Mouse (Mus musculus) kidney, adult 9 months (tissue): Measurements from ENCODE around the gene Lrrc41.

ENCODE experiments used
- DNase-seq: peaks from one replicate; pipeline ENCODE4 v3.0.0; 2022

Lrrc41 gene

DNA sequence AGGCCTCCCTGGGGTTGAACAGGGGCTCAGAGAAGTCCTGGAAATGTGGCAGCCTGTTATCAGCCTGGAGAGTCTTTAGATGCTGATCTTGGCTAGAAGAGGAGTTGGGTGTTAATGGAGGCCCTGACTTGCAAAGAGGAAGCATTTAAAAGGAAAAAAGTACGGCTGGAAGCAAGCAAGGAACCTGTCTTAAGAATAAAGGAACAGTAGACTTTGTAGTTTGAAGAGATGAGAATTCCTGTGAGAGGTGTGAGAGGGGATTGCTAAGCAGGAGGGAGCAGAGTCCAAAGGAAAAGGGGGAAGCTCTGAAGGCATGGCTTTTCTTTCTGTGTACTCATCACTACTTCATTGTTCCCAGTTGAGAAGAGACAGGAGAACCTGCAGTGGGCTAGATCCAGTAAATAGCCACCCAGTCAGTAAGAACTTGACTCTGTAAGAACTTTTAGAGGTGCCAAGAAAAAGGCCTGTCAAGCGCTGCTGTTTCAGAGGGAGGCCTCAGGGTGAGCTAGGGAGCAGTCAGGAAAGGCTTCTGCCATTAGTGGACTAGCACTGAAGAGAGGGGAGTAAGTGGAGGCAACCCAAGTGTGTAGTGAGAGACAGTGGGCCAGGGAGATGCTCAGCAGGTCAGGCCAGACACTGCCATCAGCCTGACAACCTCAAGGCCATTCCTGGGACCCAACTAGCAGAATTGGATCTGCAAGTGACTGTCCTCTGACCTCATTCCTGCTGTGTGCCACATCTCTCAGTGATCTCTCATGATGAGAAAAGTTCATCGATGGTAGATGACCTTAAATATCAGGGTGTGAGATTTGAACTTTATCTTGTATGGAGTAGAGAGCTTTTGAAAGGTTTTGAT is 2.4 kb downstream of the Lrrc41 start:
- peak; percentile 29 for DNase-seq

DNA sequence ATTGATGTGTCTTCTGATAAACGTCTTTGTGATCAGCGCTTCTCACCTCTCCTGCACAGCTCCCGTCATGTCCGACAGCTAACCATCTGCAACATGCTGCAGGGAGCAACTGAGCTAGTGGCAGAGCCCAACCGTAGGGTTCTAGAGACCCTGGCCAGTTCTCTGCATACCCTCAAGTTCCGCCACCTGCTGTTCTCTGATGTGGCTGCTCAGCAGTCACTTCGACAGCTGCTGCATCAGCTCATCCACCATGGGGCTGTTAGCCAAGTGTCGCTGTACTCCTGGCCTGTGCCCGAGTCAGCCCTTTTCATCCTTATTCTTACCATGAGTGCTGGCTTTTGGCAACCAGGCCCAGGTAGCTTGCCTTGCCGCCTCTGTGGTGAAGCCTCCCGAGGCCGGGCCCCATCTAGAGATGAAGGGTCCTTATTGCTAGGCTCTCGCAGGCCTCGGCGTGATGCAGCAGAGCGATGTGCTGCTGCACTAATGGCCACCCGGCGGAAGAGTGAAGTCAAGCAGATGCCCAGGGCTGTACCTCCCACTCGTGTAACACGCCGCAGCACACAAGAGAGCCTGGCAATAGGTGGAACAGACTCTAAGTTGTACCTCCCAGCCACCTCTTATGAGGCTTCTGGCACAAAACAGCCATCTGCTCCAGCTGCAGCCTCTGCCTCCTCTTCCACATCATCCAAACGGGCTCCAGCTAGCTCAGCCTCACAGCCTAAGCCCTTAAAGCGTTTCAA is 13.6 kb downstream of the Lrrc41 start:
- DNase-seq: no peak

DNA sequence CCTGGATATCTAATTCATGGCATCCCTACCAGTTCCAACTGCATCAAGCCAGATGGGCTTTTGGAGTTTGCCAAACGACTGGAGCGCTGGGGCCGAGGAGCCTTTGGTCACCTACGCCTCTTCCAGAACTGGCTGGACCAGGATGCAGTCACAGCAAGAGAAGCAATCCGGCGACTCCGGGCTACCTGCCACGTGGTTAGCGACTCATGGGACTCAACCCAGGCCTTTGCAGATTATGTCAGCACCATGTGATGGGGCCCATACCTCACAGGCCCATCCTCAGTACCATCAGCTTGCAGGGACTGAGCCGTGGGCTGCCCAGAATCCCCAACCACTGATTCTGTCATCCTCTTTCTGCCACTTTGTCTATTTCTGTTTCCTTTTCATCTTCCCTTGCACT is 21.2 kb downstream of the Lrrc41 start:
- no peak for DNase-seq

DNA sequence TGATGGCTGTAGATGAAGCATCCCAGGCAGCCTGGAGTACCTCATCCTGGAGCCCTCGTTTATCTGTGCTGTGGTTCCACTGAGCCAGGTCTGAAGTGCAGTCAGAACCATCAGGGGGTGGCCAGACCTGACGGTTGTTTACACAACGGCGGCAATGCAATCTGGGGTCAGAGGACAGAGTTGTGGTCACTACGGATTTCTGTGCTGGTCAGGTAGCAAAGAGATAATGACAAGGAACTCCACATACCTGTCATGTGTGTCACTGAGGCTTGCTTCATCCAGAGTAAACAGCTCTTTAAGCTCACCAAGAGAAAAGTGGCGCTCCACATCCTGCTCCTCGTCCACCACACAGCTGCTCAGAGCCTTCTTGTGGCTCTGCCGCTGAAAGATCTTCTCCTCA is 22.1 kb downstream of the Lrrc41 start:
- DNase-seq: no peak

DNA sequence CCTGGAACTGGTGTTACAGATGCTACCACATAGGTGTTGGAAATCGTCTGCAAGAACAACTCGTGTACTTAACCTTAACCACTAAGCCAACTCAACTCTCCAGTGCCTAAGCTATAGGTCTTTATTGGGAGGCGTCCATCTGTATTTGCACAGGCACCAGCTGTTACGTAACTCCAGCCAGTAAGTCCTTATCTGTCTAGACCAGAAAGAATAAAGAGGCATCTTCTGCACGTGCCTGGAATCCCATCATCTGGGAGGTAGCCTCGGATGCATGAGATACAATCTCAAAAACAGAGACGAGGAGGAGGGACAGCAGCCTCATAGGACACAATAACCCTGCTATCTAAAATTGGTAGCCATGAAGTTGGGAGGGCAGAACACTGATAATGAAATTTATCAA is 25.9 kb downstream of the Lrrc41 start:
- no peak for DNase-seq

DNA sequence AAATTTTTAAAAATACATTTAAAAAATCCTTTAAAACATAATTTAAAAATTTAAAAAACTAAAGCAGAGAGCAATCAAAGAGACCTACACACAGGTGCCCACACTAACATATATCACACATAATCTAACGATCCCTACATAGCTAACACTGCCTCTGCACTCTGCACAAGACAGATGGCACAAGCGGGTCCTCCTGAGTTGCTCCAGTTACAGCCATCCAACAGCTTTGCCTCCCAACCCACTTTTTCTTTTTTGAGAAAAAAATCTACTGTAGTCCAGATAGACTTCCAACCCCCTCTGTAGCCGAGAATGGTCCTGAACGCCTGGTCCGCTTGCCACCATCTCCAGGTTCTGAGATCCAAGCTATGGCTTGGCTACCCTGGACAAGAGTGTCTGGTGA is 30.2 kb downstream of the Lrrc41 start:
- DNase-seq: no peak

DNA sequence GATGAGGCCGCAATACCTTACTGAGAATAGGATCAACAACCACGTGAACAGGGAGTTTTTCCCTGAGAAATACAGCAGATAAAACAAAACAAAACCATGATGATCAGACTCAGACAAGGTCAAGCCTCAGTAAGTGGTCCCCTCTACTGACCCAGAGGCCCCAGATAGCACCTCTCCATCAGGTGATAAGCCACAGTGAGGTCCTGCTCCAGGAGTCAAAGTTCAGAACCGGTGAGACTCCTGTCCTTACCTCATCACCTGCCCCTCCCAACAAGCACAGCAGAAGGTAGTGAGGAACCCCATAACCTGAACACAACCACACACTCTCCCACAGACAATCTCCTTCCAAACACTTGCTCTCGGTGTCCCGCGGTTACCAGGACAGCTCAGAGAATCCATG is 35.6 kb downstream of the Lrrc41 start:
- no peak for DNase-seq

DNA sequence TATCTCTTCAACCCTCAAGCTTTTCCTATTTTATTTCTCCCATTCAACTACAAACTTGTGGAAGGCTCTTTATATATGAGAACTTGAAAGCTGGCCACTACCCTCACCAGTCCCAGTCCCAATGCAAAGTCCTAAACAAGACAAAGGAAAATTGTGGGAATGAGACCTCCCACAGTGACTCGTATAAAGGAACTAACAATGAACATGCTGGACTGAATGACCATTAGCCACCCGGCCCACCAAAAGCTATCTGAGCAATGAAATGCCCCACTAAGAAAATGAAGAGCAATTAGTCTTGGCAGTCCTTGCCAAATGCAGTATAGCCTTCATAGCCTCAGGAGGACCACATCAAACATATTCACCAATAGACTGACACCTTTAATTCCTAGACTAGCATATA is 36.4 kb downstream of the Lrrc41 start:
- DNase-seq: no peak

DNA sequence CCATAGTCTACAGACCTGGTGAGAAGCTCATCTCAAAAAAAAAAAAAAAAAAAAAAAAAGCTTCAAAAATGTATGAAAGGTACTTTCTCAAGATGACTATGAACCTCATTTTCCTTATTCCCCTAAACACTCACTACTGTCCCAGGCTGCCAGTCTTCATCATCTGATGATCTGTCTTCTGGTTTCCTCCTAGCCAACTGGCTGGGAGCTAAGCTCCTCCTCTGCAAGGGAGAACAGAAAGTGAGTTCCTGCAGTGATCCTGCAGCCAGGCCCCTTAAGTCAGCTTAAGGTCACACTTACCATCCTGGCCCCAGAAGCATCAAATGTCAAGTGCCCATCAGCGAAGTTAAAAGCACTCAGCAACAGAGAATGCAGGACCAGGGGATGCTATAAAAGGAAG is 47.7 kb downstream of the Lrrc41 start:
- DNase-seq: no peak

DNA sequence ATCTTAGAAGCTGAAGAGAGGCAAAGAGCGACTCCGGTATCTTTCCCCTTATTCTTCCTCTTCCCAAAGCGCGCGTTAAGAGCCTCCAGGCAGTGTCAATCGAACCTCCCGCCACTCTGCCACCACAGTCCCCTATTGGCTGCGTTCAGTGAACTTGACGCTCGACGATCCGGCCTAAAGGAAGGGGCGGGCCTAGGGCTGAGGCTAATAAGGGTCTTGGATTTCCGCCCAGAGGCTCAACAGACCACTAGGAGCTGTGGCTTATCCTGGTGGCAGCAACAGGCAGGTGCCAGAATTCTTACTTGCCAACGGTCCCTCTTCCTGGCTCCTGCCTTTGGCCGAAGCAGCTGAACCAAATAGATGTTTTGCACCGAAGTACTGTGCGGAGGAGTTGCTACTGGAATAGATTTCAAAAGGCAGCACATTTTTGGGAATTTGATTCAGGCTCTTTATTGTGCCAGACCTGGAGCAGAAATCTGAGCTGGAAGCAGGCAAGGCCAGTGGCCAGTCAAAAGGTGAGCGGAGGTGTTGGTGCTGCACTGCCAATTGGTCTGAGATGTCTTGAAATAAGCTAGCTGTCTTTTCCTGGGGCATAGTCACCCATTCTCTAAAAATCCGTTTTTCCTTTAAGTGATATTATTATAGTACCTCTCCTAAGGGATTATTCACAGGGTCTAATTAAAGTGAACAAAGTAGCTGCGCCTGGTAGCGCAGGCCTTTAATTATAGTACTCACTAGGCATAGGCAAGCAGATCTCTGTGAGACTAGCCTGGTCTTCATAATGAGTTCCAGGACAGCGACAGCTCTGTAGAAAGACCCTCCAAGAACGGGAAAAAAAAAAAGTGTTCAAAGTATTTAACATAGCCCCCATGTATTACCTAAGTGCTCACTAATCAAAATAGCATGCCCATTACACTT is 48.8 kb downstream of the Lrrc41 start, which contains the start of the genes Rad54l and Pomgnt1:
Rad54l (minus strand) TSS at position 89 of the 918 bp plus-strand sequence.
Pomgnt1 (plus strand) TSS at position 239 of the 918 bp plus-strand sequence.
- DNase-seq: peak; percentile 81

DNA sequence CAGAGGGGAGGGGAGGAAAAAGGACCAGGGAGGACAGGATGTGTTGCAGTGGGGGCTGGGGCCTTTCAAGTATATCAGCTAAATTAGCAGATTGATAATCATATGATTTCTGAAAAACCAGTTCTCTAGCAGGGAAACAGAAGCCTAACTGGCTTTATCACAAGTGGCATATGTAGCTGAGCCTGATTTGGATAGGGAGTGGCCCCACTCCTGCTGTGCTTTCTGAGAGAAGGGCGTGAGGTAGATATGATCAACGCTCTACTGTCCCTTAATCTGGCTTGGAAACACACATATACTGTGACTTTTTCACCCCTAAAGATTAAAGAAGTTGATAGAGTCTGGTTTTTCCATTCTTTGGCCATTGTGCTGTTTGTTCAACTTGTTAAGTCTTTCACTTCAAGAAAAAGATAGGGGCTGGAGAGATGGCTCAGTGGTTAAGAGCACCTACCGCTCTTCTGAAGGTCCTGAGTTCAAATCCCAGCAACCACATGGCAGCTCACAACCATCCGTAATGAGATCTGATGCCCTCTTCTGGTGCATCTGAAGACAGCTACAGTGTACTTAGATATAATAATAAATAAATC is 50.8 kb downstream of the Lrrc41 start:
- no peak for DNase-seq

DNA sequence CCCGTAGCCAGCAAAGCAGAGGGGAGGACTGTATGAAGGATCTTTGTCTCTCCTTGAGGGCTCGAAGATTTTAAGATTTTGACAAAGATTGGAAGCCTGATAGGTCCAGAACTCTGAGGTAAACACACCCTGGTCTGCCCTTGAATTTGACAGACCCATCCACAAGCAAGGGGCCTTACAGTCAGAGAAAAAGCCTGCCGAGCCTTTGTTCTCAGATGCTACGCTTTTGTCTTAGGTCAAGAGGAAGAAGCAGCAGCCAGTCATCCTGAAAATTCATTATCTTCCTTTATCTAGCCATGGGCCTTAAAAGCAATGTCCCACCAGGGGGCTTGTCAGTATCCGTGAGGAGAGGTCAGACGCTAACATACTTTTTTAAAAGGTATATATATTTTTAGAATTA is 52.9 kb downstream of the Lrrc41 start:
- no peak for DNase-seq

DNA sequence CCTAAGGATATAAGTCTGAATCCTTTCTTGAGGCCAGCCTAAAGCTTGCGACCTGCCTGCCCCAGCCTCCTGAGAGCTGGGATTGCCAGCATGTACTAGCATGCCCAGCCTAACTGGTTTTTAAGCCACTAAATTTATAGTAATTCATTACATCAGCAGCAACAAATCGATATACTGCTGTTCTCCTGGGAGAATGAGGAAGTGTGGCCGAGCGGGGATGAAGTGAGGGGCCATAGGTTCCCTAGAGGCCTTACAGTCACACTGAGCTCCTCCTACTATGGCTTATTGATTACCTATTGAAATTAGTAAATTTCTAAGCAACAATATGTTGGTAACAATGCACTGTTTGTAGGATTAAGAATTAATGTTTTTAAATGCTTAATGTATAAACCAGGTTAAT is 58.1 kb downstream of the Lrrc41 start:
- DNase-seq: no peak

DNA sequence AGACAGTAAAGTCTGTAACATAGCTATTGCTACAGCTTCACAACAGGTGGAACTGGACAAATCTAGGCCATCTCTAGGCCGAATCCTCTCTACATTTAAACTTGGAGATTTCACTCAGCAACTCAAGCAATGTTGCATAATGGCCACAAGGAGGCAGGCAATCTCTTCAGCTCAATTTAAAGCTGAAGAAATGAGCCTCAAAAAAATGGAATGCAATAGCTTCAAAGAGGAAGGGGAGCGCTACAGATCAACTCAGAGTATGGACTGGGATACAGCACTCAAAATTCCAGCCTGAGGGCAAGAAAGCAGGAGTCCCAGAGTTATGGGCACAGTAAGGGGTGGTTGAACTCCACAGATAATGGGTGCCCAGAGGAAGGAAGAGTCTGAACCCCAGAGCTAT is 59.9 kb downstream of the Lrrc41 start:
- DNase-seq: peak; percentile 40

DNA sequence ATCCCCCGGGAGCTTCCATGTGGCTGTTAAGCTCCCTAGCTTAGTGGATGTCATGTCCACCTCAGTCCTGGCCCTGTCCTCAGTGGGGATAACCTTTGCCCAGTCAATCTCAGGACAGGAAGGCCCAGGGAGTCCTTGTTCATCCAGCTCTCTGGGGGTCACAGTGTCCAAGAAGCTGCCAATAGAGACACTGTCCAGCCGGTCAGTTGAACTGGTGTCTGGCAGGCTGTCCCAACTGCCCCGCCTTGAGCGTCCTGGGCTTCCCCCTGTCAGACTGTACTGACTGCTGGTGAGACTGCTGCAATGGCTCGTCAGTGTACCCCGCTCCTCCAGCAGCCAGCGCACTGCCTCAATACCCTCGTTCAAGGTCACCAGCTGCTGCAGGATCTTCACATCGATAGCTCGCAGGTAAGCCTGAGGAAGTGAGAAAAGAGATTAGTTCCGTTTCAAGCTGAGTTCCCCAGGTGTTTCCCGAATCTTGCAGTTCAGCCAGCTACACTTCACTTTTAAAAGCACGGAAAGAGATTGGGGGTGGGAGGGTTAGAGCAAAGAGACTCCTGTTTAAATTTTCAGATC is 62.4 kb downstream of the Lrrc41 start:
- DNase-seq: no peak

DNA sequence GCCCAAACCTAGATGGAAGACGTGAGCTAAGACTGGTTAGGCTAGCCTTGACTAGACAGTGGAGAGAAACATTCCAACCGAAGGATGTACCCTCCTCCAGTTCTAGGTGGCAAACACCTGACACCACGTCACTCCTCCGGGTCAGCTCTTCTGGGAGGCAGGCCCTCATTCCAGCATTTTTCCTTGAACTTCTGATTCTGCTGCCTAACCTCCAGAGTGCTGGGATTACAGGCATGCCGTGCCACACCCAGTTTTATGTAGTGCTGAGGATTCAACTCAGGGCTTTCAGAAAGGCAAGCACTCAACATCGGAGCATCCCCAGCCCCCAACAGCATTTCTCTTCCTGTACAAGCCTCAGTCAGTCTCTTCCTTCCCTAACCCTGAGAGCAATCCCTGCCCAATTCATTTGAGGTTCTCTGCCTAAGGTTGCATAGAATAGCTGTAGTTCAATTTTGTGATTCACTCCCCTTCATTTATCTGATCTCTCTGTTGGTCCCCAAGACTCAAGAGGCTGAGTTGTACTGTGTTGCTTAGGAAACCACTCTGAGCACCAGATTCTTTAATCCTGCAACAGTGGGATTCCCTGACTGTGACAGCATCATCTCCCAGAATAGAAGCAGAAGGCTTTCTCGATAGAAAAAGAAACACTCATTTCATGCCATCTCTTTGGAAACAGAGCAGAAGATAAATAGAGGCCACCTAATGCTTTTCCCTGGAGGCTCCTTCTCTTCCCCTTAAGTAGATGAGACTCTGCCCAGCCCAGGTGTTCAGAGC is 65.9 kb downstream of the Lrrc41 start:
- no peak for DNase-seq

DNA sequence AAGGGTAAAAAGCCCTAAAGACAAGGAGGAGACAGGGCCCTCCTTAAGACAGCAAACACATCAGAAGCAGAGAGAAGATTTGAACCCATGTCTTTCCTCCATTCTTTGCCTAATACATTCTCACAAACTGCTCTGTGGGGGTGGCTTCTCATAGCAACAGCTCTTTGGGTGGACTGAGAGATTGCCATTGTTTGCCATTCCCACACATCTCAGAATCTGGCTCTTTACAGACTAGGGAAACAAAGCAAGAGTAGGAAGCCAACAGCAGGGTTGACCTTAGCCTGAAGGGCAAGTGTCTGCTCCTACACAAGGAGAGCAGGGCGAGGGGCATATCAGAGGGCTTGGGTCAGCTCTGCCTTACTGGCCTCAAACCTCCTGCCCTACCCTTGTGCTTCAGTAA is 66.7 kb downstream of the Lrrc41 start:
- DNase-seq: no peak

DNA sequence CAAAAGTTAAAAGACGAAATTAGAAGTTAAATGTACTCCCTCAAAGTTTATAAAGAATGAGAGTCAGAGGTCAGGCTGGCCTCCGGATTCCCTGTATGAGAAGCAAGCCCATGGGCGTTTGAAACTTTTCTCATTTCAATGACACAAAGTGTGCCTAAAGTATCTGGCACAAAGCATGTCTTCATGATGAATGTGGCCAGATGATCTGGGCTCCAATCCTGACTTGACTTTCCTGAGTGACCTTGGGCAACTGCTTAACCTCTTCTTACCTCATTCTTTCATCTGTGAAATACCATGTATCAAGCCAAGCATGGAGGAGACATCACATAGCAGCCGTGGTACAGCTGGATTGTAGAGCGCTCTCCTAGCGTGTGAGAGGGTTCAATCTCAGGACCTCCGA is 67.2 kb downstream of the Lrrc41 start:
- peak; percentile 41 for DNase-seq

DNA sequence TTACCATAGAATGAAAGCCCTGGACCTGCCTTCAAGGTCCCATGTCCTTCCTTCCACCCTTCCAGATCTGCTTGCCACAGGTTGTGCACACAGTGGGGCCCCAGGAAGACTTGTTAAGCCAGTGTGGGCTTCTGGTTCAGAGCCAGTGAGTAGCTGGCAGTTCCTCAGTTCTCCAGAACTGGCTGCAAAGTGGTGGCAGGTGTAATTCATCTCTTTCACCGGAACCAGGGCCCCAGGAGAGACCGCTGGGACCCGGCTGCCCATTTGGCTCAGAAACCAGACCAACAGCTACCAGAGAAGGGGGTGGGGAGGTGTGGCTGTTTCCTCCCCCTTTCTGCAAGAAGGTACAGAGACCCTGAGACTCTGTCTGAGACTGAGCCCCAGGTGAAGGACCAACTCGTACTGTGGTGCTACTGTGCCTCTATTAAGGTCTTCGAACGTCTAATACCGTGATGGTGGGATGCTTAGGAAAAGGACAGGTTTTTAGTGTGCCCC is 68.3 kb downstream of the Lrrc41 start:
- peak; percentile 60 for DNase-seq

DNA sequence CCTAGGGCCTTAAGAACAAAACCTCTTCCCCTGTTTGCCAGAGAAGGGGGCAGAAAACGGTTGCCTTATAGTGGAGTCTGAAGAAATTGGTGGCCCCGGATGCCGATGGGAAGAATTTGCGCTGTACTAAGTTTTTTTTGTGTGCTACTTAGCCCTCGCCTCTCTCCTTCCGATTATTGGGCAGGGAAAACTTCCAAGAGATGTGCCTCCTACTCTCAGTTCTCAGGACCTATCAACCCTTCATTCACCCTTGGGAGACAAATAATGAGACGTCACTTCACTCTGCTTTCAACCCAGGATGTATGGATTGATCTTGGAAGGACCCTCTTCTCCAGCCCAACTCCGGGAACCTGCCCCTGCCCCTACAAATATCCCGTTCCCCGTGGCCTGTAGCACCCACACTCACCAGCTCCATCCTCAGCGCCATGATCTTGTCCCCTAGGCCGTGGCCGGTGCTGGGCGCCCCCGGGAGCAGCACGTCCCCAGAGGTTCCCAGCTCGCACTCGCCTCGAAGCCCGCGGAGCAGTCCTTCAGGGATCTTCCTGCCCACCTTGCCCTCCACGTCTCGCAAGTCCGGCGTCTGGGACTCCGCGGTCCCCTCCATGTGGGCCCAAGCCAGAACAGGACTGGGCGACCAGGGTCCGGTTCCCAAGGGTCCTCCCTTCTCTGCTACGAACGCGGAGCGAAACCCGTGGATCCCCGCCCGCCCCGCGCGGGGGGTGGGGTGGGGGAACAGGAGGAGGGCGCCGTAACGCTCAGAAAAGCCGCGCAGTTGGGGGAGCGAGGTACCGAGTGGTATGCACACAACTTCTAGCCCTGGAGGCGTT is 69.0 kb downstream of the Lrrc41 start:
- peak; percentile 58 for DNase-seq
